Mouse (Mus musculus) heart, embryonic 11.5 days (tissue): Measurements from ENCODE around the gene Ddr2. TPM values are rescaled to one million over a fixed set of nuclear protein-coding genes. Genes with fewer than 3 reads are reported as not detected.
"Not testable (repeated sequence)": the region's sequence is repeated elsewhere in the genome, so short reads cannot be mapped to it uniquely, and the experiment has no call there.

Experiments used
- ATAC-seq: fragments of 200-750 bp; cut with Nextera tagmentation; replicated peaks from 2 replicates; pipeline ENCODE4 v1.8.0; 2017; ENCODE audit warnings: moderate library complexity; ENCODE audit not compliant: insufficient number of reproducible peaks, low FRiP score, low TSS enrichment
- H3K27ac ChIP-seq: fragments of 300-500 bp; sonication (generic); 2 replicates; pipeline ENCODE4 v1.5.1; 2014; ENCODE audit warnings: mild to moderate bottlenecking, low read depth, low read length
- H3K27me3 ChIP-seq: fragments of 300-500 bp; sonication (generic); 2 replicates; pipeline ENCODE4 v1.6.1; 2014; ENCODE audit warnings: mild to moderate bottlenecking, low read length, mixed read lengths; ENCODE audit not compliant: control insufficient read depth, insufficient read depth
- H3K36me3 ChIP-seq: fragments of 300-500 bp; sonication (generic); 2 replicates; pipeline ENCODE4 v1.6.1; 2014; ENCODE audit warnings: mild to moderate bottlenecking, low read length, moderate library complexity, mixed read lengths; ENCODE audit not compliant: control insufficient read depth, insufficient read depth
- H3K4me1 ChIP-seq: fragments of 300-500 bp; sonication (generic); 2 replicates; pipeline ENCODE4 v1.6.1; 2014; ENCODE audit warnings: low read length; ENCODE audit not compliant: control insufficient read depth, insufficient read depth
- H3K4me2 ChIP-seq: fragments of 300-500 bp; sonication (generic); 2 replicates; pipeline ENCODE4 v1.6.1; 2014; ENCODE audit warnings: mild to moderate bottlenecking, moderate library complexity
- H3K4me3 ChIP-seq: fragments of 300-500 bp; sonication (generic); 2 replicates; pipeline ENCODE4 v1.5.1; 2014; ENCODE audit warnings: low read depth, low read length
- H3K9ac ChIP-seq: fragments of 300-500 bp; sonication (generic); 2 replicates; pipeline ENCODE4 v1.6.1; 2014; ENCODE audit warnings: mild to moderate bottlenecking, low read depth, low read length, moderate library complexity
- H3K9me3 ChIP-seq: fragments of 300-500 bp; sonication (generic); replicated peaks from 2 replicates; pipeline ENCODE4 v1.6.1; 2016; ENCODE audit warnings: low read length; ENCODE audit not compliant: control insufficient read depth
- WGBS: fragments of 180-500 bp; shearing (Covaris S2); extraction: QIAGEN DNeasy Blood & Tissue Kit; methylation state at CpG from one replicate; pipeline ENCODE4 v1.1.7; 2014; ENCODE audit not compliant: insufficient replicate concordance; 5-methylcytosine and 5-hydroxymethylcytosine counted together
- polyA plus RNA-seq: library from polyadenylated mRNA; unstranded; fragments of >200 nt; fragmentation: Nextera tagmentation; extraction: Ambion mirVana; gene quantifications from 2 replicates; pipeline ENCODE4 v1.2.1, GENCODE M21; 2014

The Ddr2 gene
- polyA plus RNA-seq, 1 experiment from 2014 or later, result 10.7 TPM

GRCm38 (mm10) chr1:170008432-170009220 is 101.9 kb downstream of the Ddr2 start:
- Histone ChIP-seq H3K4me3 (no peak overlapping the region), H3K9ac (no peak overlapping the region), H3K27ac (no peak overlapping the region), H3K36me3 (no peaks in the 10 kb centered on the region), H3K4me1 (peaks cover 4% of the 10 kb centered on the region; the same call in 1 of the 2 replicates), H3K4me2 (no peak overlapping the region), H3K9me3 (no peaks in the 10 kb centered on the region), H3K27me3 (no peaks in the 10 kb centered on the region)
- no peak; the same call in 1 of the 2 replicates for ATAC-seq
- WGBS, result 73% methylated on average over 13 of the region's 13 CpGs

- H3K9ac ChIP-seq, result no peak overlapping the region; the same call in 1 of the 2 replicates
- no peaks in the 10 kb centered on the region for H3K27me3 ChIP-seq
- peak; percentile 67; the same call in 1 of the 2 replicates for ATAC-seq
- H3K4me2 ChIP-seq, result 0 out of 2 replicates have a peak overlapping the region, but pooled peaks have one; percentile 25
- no peak overlapping the region for H3K4me3 ChIP-seq
- H3K9me3 ChIP-seq, result no peaks in the 10 kb centered on the region
- WGBS, result 16% methylated on average over 5 of the region's 5 CpGs
- no peaks in the 10 kb centered on the region for H3K36me3 ChIP-seq
- peak overlapping the region; percentile 51 for H3K27ac ChIP-seq
- peaks cover 4% of the 10 kb centered on the region; the same call in 1 of the 2 replicates for H3K4me1 ChIP-seq
Measured at GRCm38 (mm10) chr1:170006516-170006915, 104.0 kb downstream of the Ddr2 start.

GRCm38 (mm10) chr1:170005297-170005696 is 105.3 kb downstream of the Ddr2 start:
- H3K36me3 ChIP-seq, result no peaks in the 10 kb centered on the region
- no peak overlapping the region for H3K9ac ChIP-seq
- peaks cover 4% of the 10 kb centered on the region; the same call in 1 of the 2 replicates for H3K4me1 ChIP-seq
- H3K27me3 ChIP-seq, result no peaks in the 10 kb centered on the region
- no peak overlapping the region for H3K4me3 ChIP-seq
- H3K9me3 ChIP-seq, result no peaks in the 10 kb centered on the region
- no peak overlapping the region for H3K4me2 ChIP-seq
- H3K27ac ChIP-seq, result no peak overlapping the region
- WGBS, result 69% methylated on average over 3 of the region's 3 CpGs
- no peak for ATAC-seq

GRCm38 (mm10) chr1:169993901-169994300 is 116.7 kb downstream of the Ddr2 start:
- H3K4me2 ChIP-seq, H3K36me3 ChIP-seq, H3K27ac ChIP-seq, H3K4me1 ChIP-seq, H3K4me3 ChIP-seq, H3K27me3 ChIP-seq, H3K9me3 ChIP-seq, H3K9ac ChIP-seq, ATAC-seq: not testable (repeated sequence)
- WGBS, result 87% methylated on average over 6 of the region's 6 CpGs

- Histone ChIP-seq H3K4me2 (no peak overlapping the region), H3K9me3 (0 out of 2 replicates have a peak, but pooled peaks cover 2% of the 10 kb centered on the region), H3K36me3 (no peaks in the 10 kb centered on the region), H3K27me3 (no peaks in the 10 kb centered on the region), H3K4me3 (no peak overlapping the region), H3K9ac (no peak overlapping the region), H3K27ac (no peak overlapping the region), H3K4me1 (no peaks in the 10 kb centered on the region)
- 53% methylated on average over 1 of the region's 1 CpGs for WGBS
- ATAC-seq, result no peak
Measured at GRCm38 (mm10) chr1:169986166-169986565, 124.4 kb downstream of the Ddr2 start.

GRCm38 (mm10) chr1:169977621-169978020 is 132.9 kb downstream of the Ddr2 start:
- Histone ChIP-seq H3K27me3 (no peaks in the 10 kb centered on the region), H3K27ac (no peak overlapping the region), H3K4me1 (peaks cover 5% of the 10 kb centered on the region), H3K9ac (no peak overlapping the region), H3K36me3 (no peaks in the 10 kb centered on the region), H3K4me2 (no peak overlapping the region), H3K9me3 (no peaks in the 10 kb centered on the region), H3K4me3 (no peak overlapping the region)
- 76% methylated on average over 4 of the region's 4 CpGs for WGBS
- no peak for ATAC-seq

- ATAC-seq, result no peak
- H3K27ac ChIP-seq, result peak overlapping the region; percentile 68
- 23% methylated on average over 2 of the region's 2 CpGs for WGBS
Measured at GRCm38 (mm10) chr1:169971998-169972397, 138.6 kb downstream of the Ddr2 start.

GRCm38 (mm10) chr1:169970936-169971335 is 139.6 kb downstream of the Ddr2 start:
- peak overlapping the region; percentile 68; the same call in 1 of the 2 replicates for H3K27ac ChIP-seq
- H3K36me3 ChIP-seq, result 0 out of 2 replicates have a peak, but pooled peaks cover 3% of the 10 kb centered on the region
- H3K9ac ChIP-seq, result no peak overlapping the region
- no peak overlapping the region for H3K4me3 ChIP-seq
- no peaks in the 10 kb centered on the region for H3K27me3 ChIP-seq
- H3K4me1 ChIP-seq, result peaks cover 25% of the 10 kb centered on the region
- WGBS, result 94% methylated on average over 4 of the region's 4 CpGs
- ATAC-seq, result no peak
- H3K4me2 ChIP-seq, result no peak overlapping the region
- no peaks in the 10 kb centered on the region for H3K9me3 ChIP-seq

More at GRCm38 (mm10) chr1:169971998-169972397, 138.6 kb downstream of the Ddr2 start:
- H3K9ac ChIP-seq, result no peak overlapping the region
- no peak overlapping the region for H3K4me2 ChIP-seq
- H3K9me3 ChIP-seq, result no peaks in the 10 kb centered on the region
- H3K27me3 ChIP-seq, result no peaks in the 10 kb centered on the region
- H3K4me1 ChIP-seq, result peaks cover 25% of the 10 kb centered on the region
- no peak overlapping the region for H3K4me3 ChIP-seq
- no peaks in the 10 kb centered on the region for H3K36me3 ChIP-seq
